Mouse (Mus musculus): Measurements from ENCODE around the gene Dnajc16. TPM values are rescaled to one million over a fixed set of nuclear protein-coding genes. Genes with fewer than 3 reads are reported as not detected.

Gene Dnajc16
- total and polyA plus RNA-seq, 3 experiments, result 12.5 to 24.9 (median 20.4) TPM

- peaks cover 15% of the 10 kb centered on the region for H3K36me3 ChIP-seq (ENCODE audit: control insufficient read depth, insufficient read depth, low read length)
- H3K4me3 ChIP-seq, result no peak overlapping the region
- H3K79me2 ChIP-seq (replicated peaks; ENCODE audit: control insufficient read depth, insufficient read depth, low read length), result no peaks in the 10 kb centered on the region
- peaks cover 11% of the 10 kb centered on the region for H3K4me1 ChIP-seq (ENCODE audit: control insufficient read depth, insufficient read depth, low read length)
- 86% methylated on average over 5 of the region's 5 CpGs for WGBS
- intact Hi-C loops (cut with DNase I), result no loop called here
- no peaks in the 10 kb centered on the region for H3K27me3 ChIP-seq (ENCODE audit: control insufficient read depth, insufficient read depth, low read length)
- TF ChIP-seq EP300 (IDR thresholded peaks at IDR 0.05; ENCODE audit: insufficient read depth, low read depth, low read length) (no peak), CTCF (IDR thresholded peaks at IDR 0.05) (no peak), POLR2A (IDR thresholded peaks at IDR 0.05; ENCODE audit: insufficient read depth, low read depth, low read length) (no peak)
- no peak for DNase-seq
- no peak overlapping the region for H3K27ac ChIP-seq
- no peak overlapping the region for H3K9ac ChIP-seq (ENCODE audit: low read depth, low read length)
Measured at GRCm38 (mm10) chr4:141725277-141725676, 65.5 kb downstream of the Dnajc16 start.

- H3K4me3 ChIP-seq, result no peak overlapping the region
- peaks cover 2% of the 10 kb centered on the region for H3K79me2 ChIP-seq (replicated peaks; ENCODE audit: control insufficient read depth, insufficient read depth, low read length)
- 33% methylated on average over 11 of the region's 11 CpGs for WGBS
- H3K36me3 ChIP-seq (ENCODE audit: control insufficient read depth, insufficient read depth, low read length), result peaks cover 20% of the 10 kb centered on the region
- TF ChIP-seq CTCF (IDR thresholded peaks at IDR 0.05), result no peak
- no peak for TF ChIP-seq POLR2A (IDR thresholded peaks at IDR 0.05; ENCODE audit: insufficient read depth, low read depth, low read length)
- no peak for TF ChIP-seq EP300 (IDR thresholded peaks at IDR 0.05; ENCODE audit: insufficient read depth, low read depth, low read length)
- intact Hi-C loops (cut with DNase I), result loop anchor here (5.0 kb wide), 1 partner anchor 107 kb away; the partner anchor contains the start of gene Tmem82
- H3K4me1 ChIP-seq (ENCODE audit: control insufficient read depth, insufficient read depth, low read length), result peaks cover 11% of the 10 kb centered on the region
- no peaks in the 10 kb centered on the region for H3K27me3 ChIP-seq (ENCODE audit: control insufficient read depth, insufficient read depth, low read length)
- DNase-seq, result peak in 1 of 2 experiments; percentile 32
- H3K27ac ChIP-seq, result 0 out of 2 replicates have a peak overlapping the region, but pooled peaks have one; percentile 17
- H3K9ac ChIP-seq (ENCODE audit: low read depth, low read length), result no peak overlapping the region
Measured at GRCm38 (mm10) chr4:141724594-141724993, 66.1 kb downstream of the Dnajc16 start.

DNA sequence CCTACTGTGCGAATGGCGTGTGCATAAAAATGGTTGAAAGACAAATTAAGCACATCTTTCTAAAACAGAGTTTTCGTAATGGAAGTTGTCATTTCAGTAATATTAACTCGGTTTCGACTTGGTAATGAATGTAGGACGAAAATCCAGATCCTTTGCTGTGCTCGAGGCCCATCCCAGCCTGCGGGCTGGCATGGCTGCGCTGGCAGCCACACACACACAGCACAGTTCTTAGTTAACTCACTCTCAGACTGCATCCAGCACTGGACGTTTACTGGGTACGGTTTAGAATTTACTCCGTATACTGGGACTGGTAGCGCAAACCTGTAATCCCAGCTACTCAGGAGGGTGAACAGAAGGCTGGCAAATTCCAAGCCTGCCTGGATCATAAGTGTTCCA, 67.1 kb downstream of the Dnajc16 start:
- Histone ChIP-seq H3K27ac (peak overlapping the region; percentile 92), H3K4me3 (peak overlapping the region; percentile 60), H3K4me1 (ENCODE audit: control insufficient read depth, insufficient read depth, low read length) (peaks cover 13% of the 10 kb centered on the region), H3K27me3 (ENCODE audit: control insufficient read depth, insufficient read depth, low read length) (no peaks in the 10 kb centered on the region), H3K79me2 (replicated peaks; ENCODE audit: control insufficient read depth, insufficient read depth, low read length) (peaks cover 4% of the 10 kb centered on the region), H3K36me3 (ENCODE audit: control insufficient read depth, insufficient read depth, low read length) (peaks cover 22% of the 10 kb centered on the region), H3K9ac (ENCODE audit: low read depth, low read length) (peak overlapping the region; percentile 51; the same call in 1 of the 2 replicates)
- DNase-seq, result no peak
- intact Hi-C loops (cut with DNase I), result loop anchor here (1.0 to 5.0 kb wide), 2 partner anchors 67 to 106 kb away; partner anchors contain the start of genes Dnajc16 and Tmem82
- no peak for TF ChIP-seq POLR2A (IDR thresholded peaks at IDR 0.05; ENCODE audit: insufficient read depth, low read depth, low read length)
- no peak for TF ChIP-seq CTCF (IDR thresholded peaks at IDR 0.05)
- no peak for TF ChIP-seq EP300 (IDR thresholded peaks at IDR 0.05; ENCODE audit: insufficient read depth, low read depth, low read length)
- WGBS, result 8% methylated on average over 13 of the region's 13 CpGs

- H3K79me2 ChIP-seq (replicated peaks; ENCODE audit: control insufficient read depth, insufficient read depth, low read length), result peaks cover 6% of the 10 kb centered on the region
- WGBS, result under 1% methylated on average over 84 of the region's 105 CpGs
- H3K9ac ChIP-seq (ENCODE audit: low read depth, low read length), result peak within 1 kb of the TSS; percentile 90
- peaks cover 13% of the 10 kb centered on the region for H3K4me1 ChIP-seq (ENCODE audit: control insufficient read depth, insufficient read depth, low read length)
- H3K27ac ChIP-seq, result peak within 1 kb of the TSS; percentile 92
- peaks cover 22% of the 10 kb centered on the region for H3K36me3 ChIP-seq (ENCODE audit: control insufficient read depth, insufficient read depth, low read length)
- DNase-seq, result peak; percentile 96 to 97
- peak within 1 kb of the TSS; percentile 77 for H3K4me3 ChIP-seq
- TF ChIP-seq CTCF (IDR thresholded peaks at IDR 0.05) (no peak), POLR2A (IDR thresholded peaks at IDR 0.05; ENCODE audit: insufficient read depth, low read depth, low read length) (peak; percentile 70), EP300 (IDR thresholded peaks at IDR 0.05; ENCODE audit: insufficient read depth, low read depth, low read length) (no peak)
- intact Hi-C loops (cut with DNase I), result loop anchor here (1.0 to 5.0 kb wide), 2 partner anchors 67 to 106 kb away; partner anchors contain the start of genes Dnajc16 and Tmem82
- H3K27me3 ChIP-seq (ENCODE audit: control insufficient read depth, insufficient read depth, low read length), result no peaks in the 10 kb centered on the region
Measured at GRCm38 (mm10) chr4:141722731-141723672, 67.7 kb downstream of the Dnajc16 start, which contains the start of gene Ddi2. Ddi2 (minus strand) TSS chr4:141723419.

DNA sequence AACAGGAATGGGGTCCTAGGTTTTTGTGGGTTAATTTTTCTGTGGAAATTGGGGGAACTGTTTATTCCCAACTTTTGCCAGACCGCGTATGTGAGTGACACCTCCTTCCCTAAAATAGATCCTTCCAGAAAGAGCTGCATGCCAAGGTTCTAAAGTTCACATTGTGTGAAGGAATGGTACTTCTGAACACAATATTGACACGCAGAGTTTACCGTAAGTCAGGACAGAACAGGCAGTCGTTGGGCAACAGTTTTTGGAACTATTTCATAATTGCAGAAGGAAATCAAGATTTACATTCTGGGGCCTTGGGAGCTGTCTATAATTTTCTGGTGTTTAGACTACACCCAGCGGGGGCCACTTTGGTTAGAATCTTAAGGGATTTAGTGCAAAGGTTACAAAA, 68.8 kb downstream of the Dnajc16 start:
- Histone ChIP-seq H3K79me2 (replicated peaks; ENCODE audit: control insufficient read depth, insufficient read depth, low read length) (peaks cover 6% of the 10 kb centered on the region), H3K27me3 (ENCODE audit: control insufficient read depth, insufficient read depth, low read length) (no peaks in the 10 kb centered on the region), H3K4me3 (peak overlapping the region; percentile 77), H3K4me1 (ENCODE audit: control insufficient read depth, insufficient read depth, low read length) (peaks cover 10% of the 10 kb centered on the region), H3K36me3 (ENCODE audit: control insufficient read depth, insufficient read depth, low read length) (peaks cover 27% of the 10 kb centered on the region), H3K9ac (ENCODE audit: low read depth, low read length) (peak overlapping the region; percentile 55), H3K27ac (peak overlapping the region; percentile 92)
- no peak for DNase-seq
- TF ChIP-seq CTCF (IDR thresholded peaks at IDR 0.05), result no peak
- TF ChIP-seq POLR2A (IDR thresholded peaks at IDR 0.05; ENCODE audit: insufficient read depth, low read depth, low read length), result no peak
- no peak for TF ChIP-seq EP300 (IDR thresholded peaks at IDR 0.05; ENCODE audit: insufficient read depth, low read depth, low read length)
- 11% methylated on average over 6 of the region's 6 CpGs for WGBS
- intact Hi-C loops (cut with DNase I), result loop anchor here (5.0 kb wide), 1 partner anchor 105 kb away; the partner anchor contains the start of gene Tmem82

Data from heart, adult 2 months (tissue).